Mouse (Mus musculus) intestine, embryonic 16.5 days (tissue): ENCODE measurements around the gene Synj1. TPM values are rescaled to one million over a fixed set of nuclear protein-coding genes. Genes with fewer than 3 reads are reported as not detected.
A peak's percentile ranks its signal among the peaks of the same experiment; 100 is the strongest.

ENCODE experiments used
- ATAC-seq: fragments of 200-750 bp; cut with Nextera tagmentation; 2 replicates; pipeline ENCODE4 v1.8.0; 2017; ENCODE audit warnings: moderate TSS enrichment, moderate library complexity
- H3K27ac ChIP-seq: fragments of 300-500 bp; sonication (generic); 2 replicates; pipeline ENCODE4 v1.5.1; 2014; ENCODE audit warnings: mild to moderate bottlenecking, low read length
- H3K27me3 ChIP-seq: fragments of 300-500 bp; sonication (generic); replicated peaks from 2 replicates; pipeline ENCODE4 v1.6.1; 2014; ENCODE audit warnings: low read length, control low read depth, mixed read lengths; ENCODE audit not compliant: control insufficient read depth, insufficient read depth
- H3K36me3 ChIP-seq: fragments of 300-500 bp; sonication (generic); 2 replicates; pipeline ENCODE4 v1.6.1; 2014; ENCODE audit warnings: low read length, control low read depth; ENCODE audit not compliant: control insufficient read depth, insufficient read depth
- H3K4me1 ChIP-seq: fragments of 300-500 bp; sonication (generic); 2 replicates; pipeline ENCODE4 v1.6.1; 2014; ENCODE audit warnings: low read length, control low read depth, mixed read lengths; ENCODE audit not compliant: control insufficient read depth, insufficient read depth
- H3K4me2 ChIP-seq: fragments of 300-500 bp; sonication (generic); 2 replicates; pipeline ENCODE4 v1.6.1; 2014; ENCODE audit warnings: low read depth, low read length, control low read depth
- H3K4me3 ChIP-seq: fragments of 300-500 bp; sonication (generic); 2 replicates; pipeline ENCODE4 v1.5.1; 2014; ENCODE audit warnings: mild to moderate bottlenecking, low read length
- H3K9ac ChIP-seq: fragments of 300-500 bp; sonication (generic); 2 replicates; pipeline ENCODE4 v1.6.1; 2014; ENCODE audit warnings: low read depth, low read length
- H3K9me3 ChIP-seq: fragments of 300-500 bp; sonication (generic); 2 replicates; pipeline ENCODE4 v1.6.1; 2016; ENCODE audit warnings: low read length, control low read depth; ENCODE audit not compliant: control insufficient read depth
- WGBS: fragments of 180-500 bp; shearing (Covaris S2); extraction: QIAGEN DNeasy Blood & Tissue Kit; methylation state at CpG from one replicate; pipeline ENCODE4 v1.1.7; 2014; 5-methylcytosine and 5-hydroxymethylcytosine counted together
- polyA plus RNA-seq: library from polyadenylated mRNA; unstranded; fragments of >200 nt; fragmentation: Nextera tagmentation; extraction: Ambion mirVana; gene quantifications from 2 replicates; pipeline ENCODE4 v1.2.1, GENCODE M21; 2015

The Synj1 gene
- polyA plus RNA-seq, 1 experiment from 2014 or later: 16.5 TPM

DNA sequence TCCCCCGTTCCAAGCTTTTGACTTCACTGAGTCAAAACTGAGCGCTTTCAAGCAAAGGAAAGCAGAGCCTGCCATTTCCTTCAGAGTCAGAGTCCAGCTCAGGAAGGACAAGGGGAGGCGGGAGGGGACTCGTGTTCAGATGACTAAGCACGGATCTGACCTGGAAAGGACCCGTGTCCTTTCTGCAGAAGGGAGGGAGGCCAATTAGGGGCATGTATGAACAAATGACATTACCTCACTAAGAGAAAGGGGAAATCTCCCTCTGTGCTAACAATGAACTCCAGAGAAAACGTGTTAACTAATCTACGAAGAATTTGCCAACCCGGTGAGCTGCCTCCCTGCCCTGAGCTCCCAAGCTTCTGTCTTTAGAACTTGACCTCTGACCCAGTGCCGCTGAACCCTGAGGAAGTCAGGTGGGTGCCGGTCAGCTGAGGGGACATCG is 95.0 kb downstream of the Synj1 start:
- H3K36me3 ChIP-seq: no peaks in the 10 kb centered on the region
- no peaks in the 10 kb centered on the region for H3K4me1 ChIP-seq
- WGBS: 42% methylated on average over 12 of the region's 12 CpGs
- 0 out of 2 replicates have a peak overlapping the region, but pooled peaks have one; percentile 0 for H3K4me2 ChIP-seq
- H3K4me3 ChIP-seq: no peak overlapping the region
- no peak overlapping the region for H3K27ac ChIP-seq
- no peaks in the 10 kb centered on the region for H3K27me3 ChIP-seq
- no peak overlapping the region for H3K9ac ChIP-seq
- H3K9me3 ChIP-seq: no peaks in the 10 kb centered on the region
- peak; percentile 60; the same call in 1 of the 2 replicates for ATAC-seq

DNA sequence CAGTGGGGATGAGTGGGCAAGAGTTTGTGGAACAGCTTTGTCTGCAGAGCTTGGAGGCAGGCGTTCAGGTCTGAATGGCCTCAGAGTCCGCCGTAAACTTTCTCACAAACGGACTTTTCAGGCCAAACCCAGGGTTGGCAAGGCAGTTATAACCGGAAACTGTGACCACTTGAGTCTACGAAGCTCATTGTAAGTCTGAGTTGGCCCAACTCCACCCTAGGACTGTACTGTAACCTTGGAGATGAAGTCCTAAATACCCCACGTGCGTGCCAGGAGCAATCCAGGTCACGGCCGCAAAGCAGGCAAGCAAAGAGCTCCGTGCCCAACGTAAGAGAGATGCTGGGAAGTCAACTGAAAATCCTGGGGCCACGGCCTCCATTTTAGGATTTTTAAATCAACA is 99.3 kb downstream of the Synj1 start:
- 88% methylated on average over 13 of the region's 13 CpGs for WGBS
- no peaks in the 10 kb centered on the region for H3K4me1 ChIP-seq
- no peaks in the 10 kb centered on the region for H3K36me3 ChIP-seq
- H3K9me3 ChIP-seq: no peaks in the 10 kb centered on the region
- no peak overlapping the region for H3K27ac ChIP-seq
- H3K9ac ChIP-seq: no peak overlapping the region
- no peak for ATAC-seq
- no peaks in the 10 kb centered on the region for H3K27me3 ChIP-seq
- H3K4me2 ChIP-seq: no peak overlapping the region
- H3K4me3 ChIP-seq: no peak overlapping the region

- Histone ChIP-seq H3K36me3 (no peaks in the 10 kb centered on the region), H3K9me3 (no peaks in the 10 kb centered on the region), H3K27me3 (no peaks in the 10 kb centered on the region), H3K27ac (no peak overlapping the region), H3K4me3 (no peak overlapping the region), H3K4me2 (no peak overlapping the region), H3K9ac (no peak overlapping the region), H3K4me1 (no peaks in the 10 kb centered on the region)
- 78% methylated on average over 17 of the region's 17 CpGs for WGBS
- no peak for ATAC-seq
Observed at GRCm38 (mm10) chr16:90910855-90911533, 100.1 kb downstream of the Synj1 start.

- WGBS: 62% methylated on average over 7 of the region's 7 CpGs
- Histone ChIP-seq H3K9me3 (no peaks in the 10 kb centered on the region), H3K4me3 (no peak overlapping the region), H3K27me3 (no peaks in the 10 kb centered on the region), H3K9ac (no peak overlapping the region), H3K27ac (no peak overlapping the region), H3K4me1 (no peaks in the 10 kb centered on the region), H3K4me2 (no peak overlapping the region), H3K36me3 (no peaks in the 10 kb centered on the region)
- ATAC-seq: no peak
Observed at GRCm38 (mm10) chr16:90907250-90907649, 103.9 kb downstream of the Synj1 start.

- H3K27ac ChIP-seq: no peak overlapping the region
- H3K9me3 ChIP-seq: no peaks in the 10 kb centered on the region
- no peaks in the 10 kb centered on the region for H3K4me1 ChIP-seq
- no peak overlapping the region for H3K9ac ChIP-seq
- H3K36me3 ChIP-seq: no peaks in the 10 kb centered on the region
- no peaks in the 10 kb centered on the region for H3K27me3 ChIP-seq
- no peak overlapping the region for H3K4me3 ChIP-seq
- H3K4me2 ChIP-seq: no peak overlapping the region
- no peak for ATAC-seq
- 43% methylated on average over 5 of the region's 5 CpGs for WGBS
Observed at GRCm38 (mm10) chr16:90903300-90903699, 107.8 kb downstream of the Synj1 start.

DNA sequence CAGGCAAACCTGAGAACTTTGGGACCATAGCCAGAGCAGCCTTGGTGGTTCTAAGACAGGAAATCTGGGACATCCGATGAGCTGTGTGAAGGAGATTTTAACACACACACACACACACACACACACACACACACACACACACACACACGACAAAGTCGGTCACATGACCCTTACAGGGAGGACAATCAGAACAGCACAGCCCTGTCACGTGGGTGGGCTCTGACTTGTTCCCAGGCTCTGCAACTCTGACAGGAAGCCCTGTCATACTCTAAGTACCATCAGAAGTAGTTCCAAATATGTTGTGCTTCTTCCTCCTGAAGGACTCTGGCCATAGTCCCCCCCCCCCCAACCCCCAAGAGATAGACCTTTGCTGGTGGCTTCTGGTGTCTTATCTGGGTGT is 109.7 kb downstream of the Synj1 start:
- no peak overlapping the region for H3K4me3 ChIP-seq
- no peak overlapping the region for H3K4me2 ChIP-seq
- ATAC-seq: no peak; the same call in 1 of the 2 replicates
- 49% methylated on average over 4 of the region's 4 CpGs for WGBS
- H3K4me1 ChIP-seq: no peaks in the 10 kb centered on the region
- no peaks in the 10 kb centered on the region for H3K36me3 ChIP-seq
- H3K9me3 ChIP-seq: no peaks in the 10 kb centered on the region
- H3K27ac ChIP-seq: no peak overlapping the region
- no peak overlapping the region for H3K9ac ChIP-seq
- H3K27me3 ChIP-seq: no peaks in the 10 kb centered on the region

- no peaks in the 10 kb centered on the region for H3K27me3 ChIP-seq
- 26% methylated on average over 12 of the region's 12 CpGs for WGBS
- no peak for ATAC-seq
- no peaks in the 10 kb centered on the region for H3K9me3 ChIP-seq
- no peak overlapping the region for H3K4me2 ChIP-seq
- no peaks in the 10 kb centered on the region for H3K36me3 ChIP-seq
- H3K4me1 ChIP-seq: no peaks in the 10 kb centered on the region
- H3K27ac ChIP-seq: no peak overlapping the region
- H3K4me3 ChIP-seq: no peak overlapping the region
- H3K9ac ChIP-seq: no peak overlapping the region
Observed at GRCm38 (mm10) chr16:90899498-90899897, 111.6 kb downstream of the Synj1 start.

DNA sequence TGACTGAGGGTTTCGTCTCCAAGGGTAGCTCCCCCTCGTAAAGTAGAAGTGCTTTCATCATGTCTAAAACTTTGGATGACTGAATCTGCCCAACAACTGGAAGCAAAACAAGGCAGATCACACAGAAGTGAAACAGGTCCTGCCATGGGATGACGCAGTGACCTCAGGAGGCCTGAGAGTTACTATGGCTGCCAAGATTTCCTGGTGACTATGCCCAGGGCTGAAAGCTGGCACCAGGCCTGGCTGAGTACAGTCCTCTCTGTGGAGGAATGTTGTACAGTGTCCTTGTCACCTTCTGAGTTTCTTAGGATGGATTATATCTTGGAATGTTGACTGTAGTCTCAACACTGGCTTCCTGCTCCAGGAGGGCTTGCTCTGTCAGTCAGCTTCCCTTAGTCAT is 113.5 kb downstream of the Synj1 start:
- H3K9me3 ChIP-seq: no peaks in the 10 kb centered on the region
- H3K36me3 ChIP-seq: no peaks in the 10 kb centered on the region
- no peak overlapping the region for H3K4me3 ChIP-seq
- WGBS: 86% methylated on average over 3 of the region's 3 CpGs
- ATAC-seq: no peak
- no peaks in the 10 kb centered on the region for H3K27me3 ChIP-seq
- H3K4me1 ChIP-seq: no peaks in the 10 kb centered on the region
- no peak overlapping the region for H3K4me2 ChIP-seq
- no peak overlapping the region for H3K27ac ChIP-seq
- no peak overlapping the region for H3K9ac ChIP-seq

DNA sequence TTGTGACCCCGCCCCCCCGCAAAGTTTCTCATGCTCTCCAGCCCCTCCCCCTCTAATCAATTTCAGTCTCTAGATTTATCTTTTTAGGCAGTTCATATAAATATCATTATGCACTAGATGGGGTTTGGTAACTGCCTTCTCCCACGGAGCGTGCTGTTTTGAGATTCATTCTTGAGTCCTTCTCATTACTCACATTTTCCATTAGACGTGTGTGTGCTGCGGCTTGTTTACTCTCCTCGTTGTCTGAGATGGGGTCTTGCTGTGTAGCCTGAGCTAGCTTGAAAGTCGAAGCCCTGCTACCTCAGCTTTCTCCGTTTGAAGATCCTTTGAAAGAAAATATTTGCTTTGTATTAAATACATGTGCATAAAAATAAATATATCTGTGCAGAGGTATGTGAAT is 117.3 kb downstream of the Synj1 start:
- no peaks in the 10 kb centered on the region for H3K36me3 ChIP-seq
- WGBS: 43% methylated on average over 9 of the region's 9 CpGs
- no peaks in the 10 kb centered on the region for H3K27me3 ChIP-seq
- ATAC-seq: no peak
- H3K4me1 ChIP-seq: peaks cover 3% of the 10 kb centered on the region; the same call in 1 of the 2 replicates
- no peak overlapping the region for H3K9ac ChIP-seq
- H3K4me2 ChIP-seq: no peak overlapping the region
- H3K27ac ChIP-seq: no peak overlapping the region
- H3K4me3 ChIP-seq: no peak overlapping the region
- no peaks in the 10 kb centered on the region for H3K9me3 ChIP-seq

DNA sequence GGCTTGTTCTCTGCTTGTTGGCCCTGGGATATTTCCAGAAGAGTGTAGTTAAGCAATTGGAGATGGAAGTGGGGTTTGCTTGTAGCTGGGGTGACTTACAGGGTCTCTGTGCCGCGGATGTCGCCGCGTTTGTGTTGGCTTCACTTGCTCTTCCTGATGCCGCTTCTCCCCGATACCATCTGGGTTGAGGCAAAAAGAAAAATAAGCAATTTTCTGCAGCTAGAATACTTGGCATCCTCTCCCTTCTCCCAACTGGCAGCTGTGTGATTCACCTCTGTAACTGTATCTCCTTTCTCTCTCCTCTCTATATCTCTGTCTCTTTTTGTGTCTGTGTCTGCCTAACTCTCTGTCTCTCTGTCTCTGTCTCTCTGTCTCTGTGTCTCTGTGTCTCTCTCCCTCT is 118.1 kb downstream of the Synj1 start:
- ATAC-seq: no peak
- Histone ChIP-seq H3K4me1 (peaks cover 3% of the 10 kb centered on the region; the same call in 1 of the 2 replicates), H3K27me3 (no peaks in the 10 kb centered on the region), H3K9ac (no peak overlapping the region), H3K27ac (no peak overlapping the region), H3K36me3 (no peaks in the 10 kb centered on the region), H3K4me3 (no peak overlapping the region), H3K9me3 (no peaks in the 10 kb centered on the region; the same call in 1 of the 2 replicates), H3K4me2 (no peak overlapping the region)
- WGBS: 70% methylated on average over 7 of the region's 7 CpGs
